Mouse (Mus musculus) layer of hippocampus, postnatal 14 days (tissue): ENCODE results near the gene Elk3. TPM values are rescaled to one million over a fixed set of nuclear protein-coding genes. Genes with fewer than 3 reads are reported as not detected.
A peak's percentile ranks its signal among the peaks of the same experiment; 100 is the strongest.
"Not testable (repeated sequence)": the region's sequence is repeated elsewhere in the genome, so short reads cannot be mapped to it uniquely, and the experiment has no call there.

Experiments used
- DNase-seq, 2 experiments: peaks; one replicate each; pipeline ENCODE4 v3.0.0; 2021 to 2022; ENCODE audit warnings: low spot score in 2 of 2, mixed read lengths in 1 of 2
- long read RNA-seq, 2 experiments: library from polyadenylated mRNA; stranded (forward); transcript quantifications; one replicate each; pipeline ENCODE4 v2.0.0; 2021
- total RNA-seq, 2 experiments: library from RNA; stranded (reverse); gene quantifications; 2 replicates each; pipeline ENCODE4 v1.2.3; 2021

The Elk3 gene
- total RNA-seq: 1 to 10 TPM; 8.9 to 9.8 TPM
- long read RNA-seq, experiment 1, full-length matches to known transcripts: 3 of 4 reads
- long read RNA-seq, experiment 1, partial matches to known transcripts: 1 of 4 reads
- long read RNA-seq, experiment 1, other reads (novel, unspliced or antisense): 0 of 4 reads
- long read RNA-seq, experiment 2, full-length matches to known transcripts: 3 of 7 reads
- long read RNA-seq, experiment 2, partial matches to known transcripts: 2 of 7 reads
- long read RNA-seq, experiment 2, other reads (novel, unspliced or antisense): 2 of 7 reads

GRCm38 (mm10) chr10:93310721-93311411 is at the start of gene Elk3:
Gene Elk3, minus strand, starts transcription at chr10:93311135.
- peak in 1 of 2 experiments; percentile 20 for DNase-seq

GRCm38 (mm10) chr10:93360623-93361022 is 49.7 kb upstream of the Elk3 start:
- no peak for DNase-seq

GRCm38 (mm10) chr10:93360190-93360589 is 49.3 kb upstream of the Elk3 start:
- not testable (repeated sequence) for DNase-seq

- no peak for DNase-seq
Measured at GRCm38 (mm10) chr10:93359339-93359863, 48.5 kb upstream of the Elk3 start.

GRCm38 (mm10) chr10:93358878-93359277 is 47.9 kb upstream of the Elk3 start:
- DNase-seq: no peak

GRCm38 (mm10) chr10:93357162-93357561 is 46.2 kb upstream of the Elk3 start:
- DNase-seq: no peak

- no peak for DNase-seq
Measured at GRCm38 (mm10) chr10:93356122-93356521, 45.2 kb upstream of the Elk3 start.

- no peak for DNase-seq
Measured at GRCm38 (mm10) chr10:93355276-93355927, 44.5 kb upstream of the Elk3 start.

- DNase-seq: no peak
Measured at GRCm38 (mm10) chr10:93353545-93354326, 42.8 kb upstream of the Elk3 start.

- DNase-seq: no peak
Measured at GRCm38 (mm10) chr10:93347918-93348505, 37.1 kb upstream of the Elk3 start.

- peak in 1 of 2 experiments; percentile 15 for DNase-seq
Measured at GRCm38 (mm10) chr10:93347387-93347786, 36.5 kb upstream of the Elk3 start.

GRCm38 (mm10) chr10:93346208-93346936 is 35.4 kb upstream of the Elk3 start:
- no peak for DNase-seq

GRCm38 (mm10) chr10:93345497-93345896 is 34.6 kb upstream of the Elk3 start:
- no peak for DNase-seq

GRCm38 (mm10) chr10:93343469-93343868 is 32.5 kb upstream of the Elk3 start:
- DNase-seq: no peak

GRCm38 (mm10) chr10:93342986-93343385 is 32.1 kb upstream of the Elk3 start:
- no peak for DNase-seq

- no peak for DNase-seq
Measured at GRCm38 (mm10) chr10:93338526-93338925, 27.6 kb upstream of the Elk3 start.

- DNase-seq: no peak
Measured at GRCm38 (mm10) chr10:93336462-93336931, 25.6 kb upstream of the Elk3 start.

GRCm38 (mm10) chr10:93335828-93336461 is 25.0 kb upstream of the Elk3 start:
- no peak for DNase-seq

GRCm38 (mm10) chr10:93335001-93335400 is 24.1 kb upstream of the Elk3 start:
- no peak for DNase-seq
